Mouse (Mus musculus) neutrophil, adult 5-6 weeks (primary cell): Measurements from ENCODE around the gene 6430548M08Rik. TPM values are rescaled to one million over a fixed set of nuclear protein-coding genes. Genes with fewer than 3 reads are reported as not detected.
A peak's percentile ranks its signal among the peaks of the same experiment; 100 is the strongest.

ENCODE experiments used
- ATAC-seq: fragments of 151-379, 151-347 bp; 2 replicates; pipeline ENCODE4 v1.8.0; 2017; ENCODE audit warnings: mild to moderate bottlenecking, moderate TSS enrichment; ENCODE audit not compliant: insufficient number of reproducible peaks, poor library complexity, low FRiP score, severe bottlenecking; ENCODE audit errors: extremely low read depth
- total RNA-seq: library from RNA; stranded (forward); fragments of 200-1000 nt; gene quantifications from 2 replicates; pipeline ENCODE4 v1.2.3, GENCODE M21; 2017

The 6430548M08Rik gene
- total RNA-seq, 1 experiment from 2014 or later = 97.9 TPM

DNA sequence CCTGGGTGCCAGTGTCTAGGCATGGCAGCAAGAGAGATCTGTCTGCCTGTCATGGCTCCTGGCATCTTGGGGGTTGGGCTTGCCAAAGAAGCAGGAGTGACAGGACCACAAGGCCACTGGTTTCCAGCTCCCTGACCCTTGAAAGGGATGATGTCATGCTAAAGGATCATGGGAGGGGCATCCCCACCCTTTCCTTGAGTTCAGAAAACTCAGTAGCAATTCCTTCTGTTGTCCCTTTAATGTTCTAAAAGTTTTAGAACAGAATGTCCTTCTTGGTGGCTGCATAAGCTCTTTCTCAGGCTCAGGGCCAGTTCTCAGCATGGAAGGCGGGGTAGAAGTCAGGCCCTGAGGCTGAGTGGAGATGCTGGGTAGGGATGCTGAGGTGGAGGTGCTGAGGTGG, 59.2 kb downstream of the 6430548M08Rik start:
- ATAC-seq = no peak

DNA sequence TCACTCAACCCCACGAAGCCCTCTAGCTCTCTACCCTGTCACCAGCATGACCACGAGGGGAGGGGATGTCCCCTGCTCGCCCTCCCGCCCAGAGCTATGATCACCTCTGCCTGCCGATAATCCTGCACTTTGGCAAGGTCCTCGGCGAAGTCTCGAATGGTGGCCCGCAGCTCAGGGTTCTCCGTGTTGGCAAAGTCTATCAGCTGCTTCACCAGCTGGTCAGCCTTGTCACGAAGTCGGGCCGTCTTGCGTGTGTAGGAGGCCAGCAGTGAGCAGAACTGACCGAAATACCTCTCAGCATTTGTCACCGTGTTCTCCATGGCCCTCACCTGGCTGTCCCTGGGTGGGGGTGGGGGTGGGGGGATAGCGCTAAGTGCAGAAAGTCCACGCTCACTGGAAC, 60.7 kb downstream of the 6430548M08Rik start:
- no peak for ATAC-seq

DNA sequence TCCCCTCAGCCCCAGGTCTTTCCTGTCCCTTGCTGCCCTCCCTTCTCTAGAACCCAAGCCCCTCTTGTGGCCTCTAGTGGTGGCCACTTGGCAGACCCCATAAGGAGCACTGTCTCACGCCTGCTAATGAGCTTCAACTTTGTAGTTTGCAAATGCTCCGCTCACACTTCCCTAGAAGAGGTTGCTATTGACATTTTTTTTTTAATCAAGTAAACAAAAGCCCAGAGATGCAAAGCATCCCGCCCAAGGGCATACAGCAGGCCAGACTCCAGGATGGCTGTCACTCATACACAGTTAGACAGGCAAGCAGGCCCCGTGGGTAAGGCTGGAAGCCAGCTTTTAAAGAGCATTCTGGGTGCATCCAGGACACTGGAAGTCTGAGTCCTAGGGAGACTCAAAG, 62.7 kb downstream of the 6430548M08Rik start:
- ATAC-seq = no peak

DNA sequence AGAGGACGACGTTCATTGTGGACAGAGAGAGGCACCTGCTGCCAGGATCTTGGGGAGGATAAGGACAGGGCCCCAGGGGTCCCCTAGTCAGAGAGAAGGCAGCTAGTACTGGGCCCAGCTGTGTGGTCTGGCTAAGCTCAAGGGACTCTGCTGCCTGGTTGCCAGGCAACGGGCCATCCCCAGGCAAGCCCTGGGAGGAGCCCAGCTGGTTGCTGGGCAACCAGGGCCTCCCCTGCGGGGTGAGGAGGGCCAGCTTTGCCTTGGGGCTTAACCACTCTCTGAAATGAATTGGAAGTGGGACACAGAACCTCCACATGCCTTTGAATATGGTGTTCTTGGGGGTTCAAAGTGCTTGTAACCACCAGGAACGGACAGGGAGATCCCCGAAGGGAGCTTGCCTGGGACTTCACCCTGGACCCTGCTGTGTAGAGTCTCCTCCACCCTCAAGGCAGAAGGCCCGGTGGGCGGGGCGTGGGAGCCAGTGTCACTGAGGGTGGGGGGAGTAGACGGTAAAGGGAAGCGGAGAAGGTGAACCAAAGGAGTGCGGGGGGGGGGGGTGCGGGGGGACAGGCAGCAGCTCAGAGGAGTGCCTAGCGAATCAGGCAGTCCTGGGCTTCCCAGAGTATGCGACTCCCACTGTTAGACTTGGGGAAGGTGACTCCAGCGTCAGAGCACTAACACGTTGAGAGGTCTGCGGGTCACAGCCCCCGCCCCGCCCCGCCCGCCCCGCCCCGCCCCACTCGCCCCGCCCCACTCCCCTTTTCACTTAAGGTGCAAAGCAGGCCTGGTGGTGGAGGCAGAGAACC, 63.6 kb downstream of the 6430548M08Rik start, which contains the start of gene Fam92b:
TSS of gene Fam92b (minus strand) at position 149 of the 806 bp plus-strand sequence.
- no peak for ATAC-seq

DNA sequence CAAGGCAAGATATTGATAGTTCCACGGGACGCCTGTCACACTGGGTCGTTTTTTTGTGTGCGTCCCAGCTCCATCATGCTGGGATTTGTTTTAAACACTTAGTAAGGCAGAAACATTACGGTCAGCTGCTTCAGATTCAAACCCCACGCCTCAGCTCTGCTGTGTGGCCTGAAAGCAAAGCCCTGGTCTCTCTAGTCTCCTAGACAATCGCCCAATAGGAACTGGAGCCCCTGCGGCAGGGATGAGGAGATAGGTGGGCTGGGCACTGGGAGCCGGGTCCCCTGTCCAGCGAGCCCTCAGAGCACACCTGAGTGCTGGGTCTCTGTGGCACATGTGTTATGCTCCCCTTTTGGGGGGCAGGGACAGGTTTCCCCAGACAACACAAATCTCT, 64.2 kb downstream of the 6430548M08Rik start:
- ATAC-seq = no peak

DNA sequence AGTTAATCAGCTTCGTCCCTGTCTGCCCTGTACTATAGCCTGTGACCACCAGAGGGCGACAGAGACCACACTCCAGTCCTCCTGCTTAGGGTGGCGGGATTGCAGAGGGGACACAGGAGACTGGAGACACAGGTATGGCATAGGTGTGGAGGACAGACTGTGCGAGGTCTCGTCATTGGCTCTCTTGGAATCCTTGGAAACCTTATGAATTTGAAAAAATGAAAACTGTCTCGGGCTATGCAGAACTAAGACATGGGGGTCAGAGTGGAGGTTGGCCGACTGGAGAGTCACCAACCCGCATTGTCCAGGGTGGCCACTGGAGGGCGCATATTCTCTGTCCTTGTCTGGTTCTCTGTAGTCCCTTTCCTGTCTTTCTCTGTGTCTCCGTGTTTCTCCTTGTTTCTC, 65.1 kb downstream of the 6430548M08Rik start:
- peak; percentile 65 for ATAC-seq

DNA sequence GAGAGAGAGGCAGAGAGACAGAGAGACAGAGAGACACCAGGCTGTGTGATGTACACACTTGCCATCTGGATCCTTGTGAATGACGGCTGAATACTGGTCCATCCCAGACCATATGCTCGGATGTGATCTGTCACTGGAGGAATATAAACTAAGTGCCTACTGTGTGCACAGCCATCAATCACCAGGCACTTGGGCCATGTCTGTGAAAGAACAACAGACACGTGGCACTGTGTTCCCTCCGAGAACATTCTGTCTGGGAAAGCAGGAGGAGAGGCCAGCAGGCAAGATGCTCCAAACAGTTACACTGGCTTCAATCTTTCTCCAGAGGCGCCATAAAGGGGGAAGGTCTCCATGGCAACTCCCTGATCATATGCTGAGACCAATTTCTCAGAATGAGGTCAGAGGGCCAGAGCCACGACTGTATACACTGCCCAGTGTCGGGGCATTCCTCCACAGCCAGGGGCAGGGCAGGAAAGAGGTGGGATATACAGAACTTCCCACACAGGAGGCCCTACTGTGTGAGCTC, 66.6 kb downstream of the 6430548M08Rik start:
- no peak for ATAC-seq

DNA sequence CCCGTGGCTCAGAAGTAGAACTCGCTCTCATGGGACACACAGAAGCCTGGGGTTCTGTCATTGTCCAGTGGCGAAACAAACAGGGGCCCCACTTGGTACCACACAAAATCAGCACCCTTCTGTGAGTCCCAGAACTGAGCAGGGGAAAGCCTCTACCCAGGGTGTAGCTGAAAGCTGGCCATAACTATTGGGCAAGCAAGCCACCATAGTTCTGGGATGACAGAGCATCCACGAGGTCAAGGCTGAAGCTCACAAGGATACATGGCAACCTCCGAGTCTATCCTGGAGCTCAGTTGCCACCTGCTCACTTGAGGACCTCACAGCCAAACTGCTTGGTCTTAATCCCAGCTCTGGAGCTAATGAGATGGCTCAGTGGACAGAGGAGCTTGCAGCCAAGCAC, 67.3 kb downstream of the 6430548M08Rik start:
- ATAC-seq = no peak

GRCm38 (mm10) chr8:120181861-120182414, 68.0 kb downstream of the 6430548M08Rik start:
- ATAC-seq = no peak

DNA sequence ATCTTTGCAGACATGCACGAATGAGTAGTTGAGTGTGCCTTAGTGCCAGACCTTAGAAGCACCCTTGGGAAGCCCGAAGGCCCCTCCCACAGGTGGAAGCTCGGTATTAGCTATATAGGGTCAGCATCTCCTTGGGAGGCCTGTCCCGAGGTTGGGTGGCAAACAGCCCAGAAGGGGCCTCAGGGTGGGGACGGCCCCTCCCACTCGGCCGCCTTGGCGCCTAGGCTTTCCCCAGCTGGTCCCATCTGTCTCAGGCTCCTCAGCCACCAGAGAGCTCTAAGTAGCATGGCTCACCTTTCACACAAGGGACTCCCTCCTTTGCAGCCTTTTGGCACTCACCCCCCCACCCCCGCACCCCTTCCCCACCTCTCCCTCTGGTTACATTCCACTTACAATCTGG, 70.4 kb downstream of the 6430548M08Rik start:
- ATAC-seq = no peak

DNA sequence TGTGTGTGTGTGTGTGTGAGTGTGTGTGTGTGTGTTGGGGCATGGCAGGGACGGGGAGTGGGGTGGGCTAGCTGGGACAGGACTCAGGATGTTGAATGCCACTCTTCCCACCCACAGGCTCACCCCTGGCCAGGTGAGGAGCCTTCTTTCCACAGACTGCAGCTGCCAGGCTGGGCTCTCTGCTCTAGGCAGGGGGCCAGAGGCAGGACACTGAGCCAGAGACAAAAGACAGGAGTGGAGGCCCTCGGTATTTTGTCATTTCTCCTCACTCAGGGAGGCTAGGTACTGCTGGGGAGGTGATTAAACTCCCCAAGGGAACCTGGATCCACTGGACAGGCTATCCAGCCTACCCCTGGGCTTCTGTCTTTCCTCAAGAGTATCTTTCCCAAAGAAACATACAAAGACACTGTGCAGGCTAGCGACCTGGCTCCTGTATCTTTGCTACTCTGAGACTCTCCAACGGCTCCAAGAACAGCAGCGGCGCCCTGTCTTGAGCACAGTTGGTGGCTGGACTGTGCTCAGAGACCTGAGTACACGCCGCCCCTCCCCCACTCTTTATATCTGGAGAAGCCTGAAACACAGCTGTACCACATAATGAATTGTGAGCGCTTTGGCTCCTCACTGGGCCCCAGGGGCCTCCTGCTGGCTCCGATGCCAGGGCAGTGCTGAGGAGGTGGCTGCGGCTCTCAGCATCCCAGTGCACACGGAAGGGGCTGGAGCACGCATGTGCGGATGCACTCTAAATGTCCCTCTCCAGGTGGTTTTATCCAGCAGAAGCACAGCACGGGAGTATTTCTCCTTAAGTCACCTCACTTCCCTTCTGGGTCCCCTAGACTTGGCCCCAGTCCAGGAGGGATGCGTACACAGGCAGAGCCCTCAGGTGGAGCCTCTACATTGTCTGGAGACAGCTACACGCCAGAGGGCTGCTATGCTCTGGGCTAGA, 71.2 kb downstream of the 6430548M08Rik start:
- ATAC-seq = no peak

DNA sequence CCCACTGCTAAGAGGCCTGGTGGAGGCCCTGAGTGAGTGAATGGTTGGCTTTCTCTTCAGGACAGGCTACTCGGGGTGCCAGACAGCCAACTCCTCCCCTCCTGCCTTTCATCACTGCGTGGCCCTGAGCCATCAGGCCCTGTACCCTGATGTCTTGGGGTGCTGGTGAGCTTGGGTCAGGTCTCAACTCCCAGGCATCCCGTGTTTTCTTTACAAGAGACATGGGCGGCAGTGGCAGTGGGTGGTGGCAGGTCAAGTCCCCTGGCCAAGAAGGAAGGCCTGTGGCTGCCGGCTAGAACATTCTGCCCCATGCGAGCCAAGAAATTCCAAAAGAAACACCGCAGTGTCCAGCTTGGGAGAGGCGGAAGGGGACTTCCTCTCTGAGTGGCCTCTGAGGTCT, 72.5 kb downstream of the 6430548M08Rik start:
- no peak for ATAC-seq

DNA sequence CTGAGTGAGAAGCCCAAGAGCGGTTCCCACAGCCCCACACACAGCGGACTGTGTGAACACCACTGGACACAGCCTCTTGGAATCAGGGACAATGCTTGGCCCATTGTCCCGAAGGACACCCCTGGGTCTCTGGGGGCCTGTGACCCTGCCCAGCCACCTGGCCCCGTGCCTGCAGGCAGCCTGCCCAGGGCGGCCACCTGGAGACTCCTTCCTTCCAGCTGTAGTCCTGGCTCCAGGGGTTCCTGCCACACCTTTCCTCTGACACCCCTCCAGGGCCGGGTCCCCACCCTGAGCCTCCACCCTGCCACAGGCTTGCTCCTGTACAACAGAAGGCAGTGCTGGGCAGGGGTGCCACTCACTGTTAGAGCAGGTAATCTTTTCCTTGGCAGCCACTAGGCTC, 74.6 kb downstream of the 6430548M08Rik start:
- no peak for ATAC-seq

- ATAC-seq = no peak
These were observed 75.5 kb downstream of the 6430548M08Rik start for GRCm38 (mm10) chr8:120189440-120189839.

GRCm38 (mm10) chr8:120190107-120190809, 76.3 kb downstream of the 6430548M08Rik start:
- ATAC-seq = no peak

GRCm38 (mm10) chr8:120190810-120191413, 77.0 kb downstream of the 6430548M08Rik start:
- no peak for ATAC-seq

DNA sequence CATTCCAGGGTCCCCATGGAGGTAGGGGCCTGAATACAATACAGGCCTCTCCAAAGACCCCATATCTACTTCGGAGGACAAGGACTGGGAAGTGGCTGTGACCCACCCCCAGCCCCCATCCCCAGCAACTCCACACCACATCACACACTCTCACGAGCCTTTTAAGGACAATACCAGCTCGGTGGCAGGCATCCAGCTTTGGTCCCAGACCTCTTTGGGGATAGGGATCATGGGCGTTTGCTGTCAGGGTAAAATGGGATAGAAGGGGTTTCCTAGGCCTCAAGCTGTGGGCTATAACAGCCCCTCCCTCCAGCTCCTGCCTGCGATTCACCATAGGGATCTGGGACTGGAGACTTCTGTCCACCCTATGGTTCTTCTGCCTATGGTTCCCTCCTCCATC, 77.7 kb downstream of the 6430548M08Rik start:
- ATAC-seq = no peak

DNA sequence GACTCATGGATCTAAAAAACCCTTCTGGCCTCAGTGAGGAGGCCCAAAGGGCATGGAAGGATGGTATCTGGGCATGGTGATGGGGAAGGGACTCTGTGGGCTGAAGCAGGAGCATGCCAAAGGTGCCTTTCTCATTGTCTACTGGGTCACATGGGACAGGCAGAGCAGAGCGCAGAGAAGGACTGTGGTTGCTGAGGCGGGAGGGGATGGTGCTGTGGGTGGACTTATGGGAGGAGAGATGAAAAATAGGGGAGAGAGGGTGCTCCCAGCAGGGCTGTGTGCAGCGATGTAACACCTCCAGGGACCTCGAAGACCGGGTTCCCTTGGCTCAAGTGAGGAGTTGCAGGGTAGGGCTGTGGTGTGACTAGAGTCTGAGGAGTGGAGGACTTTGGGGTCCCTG, 78.2 kb downstream of the 6430548M08Rik start:
- no peak for ATAC-seq
